Mouse (Mus musculus) megakaryocyte, adult 5-6 weeks (primary cell): Measurements from ENCODE around the gene Cux1. TPM values are rescaled to one million over a fixed set of nuclear protein-coding genes. Genes with fewer than 3 reads are reported as not detected.

ENCODE experiments used
- ATAC-seq: 2 replicates; pipeline ENCODE4 v1.8.0; 2016; ENCODE audit warnings: mild to moderate bottlenecking, inconsistent platforms; ENCODE audit not compliant: poor library complexity, severe bottlenecking
- total RNA-seq, 2 experiments: library from RNA; stranded (forward) in 1 of 2; stranded (reverse) in 1 of 2; fragments of 153-499, 151-499 nt in 1 of 2; fragments of 221-1000, 200-1000 nt in 1 of 2; gene quantifications; 2 replicates each; pipeline versions ENCODE4 v1.2.3 to v1.2.4; 2015 to 2017

The Cux1 gene
- total RNA-seq, 2 experiments from 2014 or later = 74.0 to 77.4 TPM

GRCm38 (mm10) chr5:136540055-136540838, 27.0 kb downstream of the Cux1 start:
- no peak for ATAC-seq

- ATAC-seq = peak; percentile 38
Measured at GRCm38 (mm10) chr5:136536753-136537152, 30.5 kb downstream of the Cux1 start.

GRCm38 (mm10) chr5:136535976-136536725, 31.1 kb downstream of the Cux1 start:
- ATAC-seq = no peak

GRCm38 (mm10) chr5:136535204-136535603, 32.1 kb downstream of the Cux1 start:
- ATAC-seq = no peak

- ATAC-seq = no peak
Measured at GRCm38 (mm10) chr5:136533371-136534276, 33.7 kb downstream of the Cux1 start.

- ATAC-seq = peak; percentile 35
Measured at GRCm38 (mm10) chr5:136531674-136532365, 35.5 kb downstream of the Cux1 start.

GRCm38 (mm10) chr5:136530931-136531330, 36.4 kb downstream of the Cux1 start:
- no peak for ATAC-seq

- ATAC-seq = no peak
Measured at GRCm38 (mm10) chr5:136529165-136529564, 38.1 kb downstream of the Cux1 start.

GRCm38 (mm10) chr5:136527871-136528270, 39.4 kb downstream of the Cux1 start:
- ATAC-seq = no peak

GRCm38 (mm10) chr5:136526545-136526909, 40.8 kb downstream of the Cux1 start:
- no peak for ATAC-seq

- no peak for ATAC-seq
Measured at GRCm38 (mm10) chr5:136525896-136526544, 41.3 kb downstream of the Cux1 start.

GRCm38 (mm10) chr5:136522843-136523463, 44.3 kb downstream of the Cux1 start:
- ATAC-seq = no peak

GRCm38 (mm10) chr5:136521656-136522055, 45.6 kb downstream of the Cux1 start:
- ATAC-seq = no peak

GRCm38 (mm10) chr5:136518648-136519437, 48.4 kb downstream of the Cux1 start:
- peak; percentile 74 for ATAC-seq

- no peak for ATAC-seq
Measured at GRCm38 (mm10) chr5:136517510-136517909, 49.8 kb downstream of the Cux1 start.

- no peak for ATAC-seq
Measured at GRCm38 (mm10) chr5:136516593-136516992, 50.7 kb downstream of the Cux1 start.

GRCm38 (mm10) chr5:136514049-136514677, 53.1 kb downstream of the Cux1 start:
- ATAC-seq = no peak

- ATAC-seq = no peak
Measured at GRCm38 (mm10) chr5:136512103-136512674, 55.1 kb downstream of the Cux1 start.
